Mouse (Mus musculus): ENCODE data around the gene Pkn1.

The Pkn1 gene

GRCm38 (mm10) chr8:83653662-83654017 is 45.3 kb downstream of the Pkn1 start:
- DNase-seq (ENCODE audit: low spot score), result no peak

- no peak for DNase-seq (ENCODE audit: low spot score)
These were observed 46.0 kb downstream of the Pkn1 start for GRCm38 (mm10) chr8:83652744-83653661.

- DNase-seq (ENCODE audit: low spot score), result peak; percentile 92
These were observed 46.8 kb downstream of the Pkn1 start, which contains the start of gene Gipc1 for GRCm38 (mm10) chr8:83652030-83652743. Gene Gipc1, plus strand, starts transcription at chr8:83652677.

- no peak for DNase-seq (ENCODE audit: low spot score)
These were observed 49.3 kb downstream of the Pkn1 start for GRCm38 (mm10) chr8:83649699-83650098.

GRCm38 (mm10) chr8:83648031-83648430 is 50.9 kb downstream of the Pkn1 start:
- no peak for DNase-seq (ENCODE audit: low spot score)

GRCm38 (mm10) chr8:83647511-83647910 is 51.5 kb downstream of the Pkn1 start:
- DNase-seq (ENCODE audit: low spot score), result no peak

GRCm38 (mm10) chr8:83639649-83640048 is 59.3 kb downstream of the Pkn1 start:
- no peak for DNase-seq (ENCODE audit: low spot score)

GRCm38 (mm10) chr8:83638856-83639255 is 60.1 kb downstream of the Pkn1 start:
- no peak for DNase-seq (ENCODE audit: low spot score)

GRCm38 (mm10) chr8:83632083-83632707 is 66.8 kb downstream of the Pkn1 start:
- no peak for DNase-seq (ENCODE audit: low spot score)

GRCm38 (mm10) chr8:83625676-83626299 is 73.2 kb downstream of the Pkn1 start:
- DNase-seq (ENCODE audit: low spot score), result no peak

- no peak for DNase-seq (ENCODE audit: low spot score)
These were observed 74.2 kb downstream of the Pkn1 start for GRCm38 (mm10) chr8:83624739-83625138.

GRCm38 (mm10) chr8:83623549-83623948 is 75.4 kb downstream of the Pkn1 start:
- no peak for DNase-seq (ENCODE audit: low spot score)

- DNase-seq (ENCODE audit: low spot score), result peak; percentile 69
These were observed 76.5 kb downstream of the Pkn1 start for GRCm38 (mm10) chr8:83622389-83622989.

- DNase-seq (ENCODE audit: low spot score), result no peak
These were observed 77.1 kb downstream of the Pkn1 start for GRCm38 (mm10) chr8:83621691-83622388.

GRCm38 (mm10) chr8:83619568-83620285 is 79.3 kb downstream of the Pkn1 start:
- DNase-seq (ENCODE audit: low spot score), result no peak

GRCm38 (mm10) chr8:83618566-83618965 is 80.4 kb downstream of the Pkn1 start:
- no peak for DNase-seq (ENCODE audit: low spot score)

- no peak for DNase-seq (ENCODE audit: low spot score)
These were observed 81.9 kb downstream of the Pkn1 start for GRCm38 (mm10) chr8:83617111-83617510.

GRCm38 (mm10) chr8:83616625-83617024 is 82.4 kb downstream of the Pkn1 start:
- no peak for DNase-seq (ENCODE audit: low spot score)
